Mouse (Mus musculus) Patski (cell line): Measurements from ENCODE around the gene Eef1a1. TPM values are rescaled to one million over a fixed set of nuclear protein-coding genes. Genes with fewer than 3 reads are reported as not detected.

Source experiments
- ATAC-seq: fragments of 100-300 bp; one replicate; pipeline ENCODE4 v1.8.0; 2021
- CTCF ChIA-PET: fragments of 350-600 bp; sonication (Branson Sonifier 250); formaldehyde crosslinking; loops from one replicate; lab custom pipeline; 2022; ENCODE audit warnings: inconsistent platforms; lab: Charles Lee
- POLR2A ChIA-PET: fragments of 350-600 bp; sonication (Branson Sonifier 250); formaldehyde crosslinking; loops from one replicate; lab custom pipeline; 2022; ENCODE audit warnings: antibody characterized with exemption, inconsistent platforms; lab: Charles Lee
- DNase-seq: peaks from one replicate; pipeline ENCODE4 v3.0.0-alpha.2; 2011; ENCODE audit warnings: low read depth, low spot score
- H3K27me3 ChIP-seq: fragments of 371-371 bp; one replicate; pipeline ENCODE4 v1.5.1; 2021
- CTCF ChIP-seq: fragments of 100-300 bp; IDR thresholded peaks from one replicate; pipeline ENCODE4 v1.5.1; 2021
- in situ Hi-C: fragments of 300-500 bp; cut with MboI; formaldehyde crosslinking; loops from 3 replicates; pipeline ENCODE4 v1.11.1; 2018; ENCODE audit warnings: low pct_unique_long_range_greater_than_20kb, mixed read lengths
- polyA plus RNA-seq: library from polyadenylated mRNA; unstranded; gene quantifications from one replicate; pipeline ENCODE4 v1.2.3, GENCODE M21; 2021

The Eef1a1 gene
- polyA plus RNA-seq, 1 experiment from 2014 or later, result 8,737 TPM

DNA sequence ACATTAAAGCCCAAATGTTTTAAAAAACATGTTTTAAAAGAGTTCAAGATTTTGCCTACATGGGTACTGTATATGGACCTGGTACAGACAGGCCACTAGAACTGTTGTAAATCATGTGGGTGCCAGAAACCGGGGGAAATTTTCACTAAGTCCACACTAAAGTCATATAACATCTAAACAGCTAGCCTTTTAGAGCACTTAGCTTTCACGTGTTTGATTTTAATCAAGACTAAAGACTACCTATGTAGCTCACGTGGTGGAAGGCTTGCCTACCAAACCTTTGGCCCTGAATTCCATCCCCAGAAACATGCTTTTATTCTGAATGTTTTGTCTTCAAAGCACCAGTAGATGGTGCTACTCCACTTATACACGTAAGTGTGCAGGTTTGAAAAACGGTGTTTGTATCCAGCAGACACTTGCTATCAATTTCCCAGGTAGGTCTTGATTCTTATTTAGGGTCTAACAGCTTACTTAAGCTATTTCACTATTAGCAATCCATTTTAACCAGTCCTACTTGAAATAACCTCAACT is 11.9 kb downstream of the Eef1a1 start:
- ChIA-PET CTCF (interaction anchor here (1.0 to 3.7 kb wide), 5 partner anchors 13 to 75 kb away, joined by 3 to 13 read pairs (median 4); no protein-coding TSS in a partner anchor), POLR2A (interaction anchor here (6.0 kb wide), 1 partner anchor 27 kb away, joined by 29 read pairs; no protein-coding TSS in a partner anchor)
- no peak for DNase-seq
- ATAC-seq, result no peak
- H3K27me3 ChIP-seq, result no peaks in the 10 kb centered on the region
- TF ChIP-seq CTCF, result no peak
- in situ Hi-C loops, result no loop called here

DNA sequence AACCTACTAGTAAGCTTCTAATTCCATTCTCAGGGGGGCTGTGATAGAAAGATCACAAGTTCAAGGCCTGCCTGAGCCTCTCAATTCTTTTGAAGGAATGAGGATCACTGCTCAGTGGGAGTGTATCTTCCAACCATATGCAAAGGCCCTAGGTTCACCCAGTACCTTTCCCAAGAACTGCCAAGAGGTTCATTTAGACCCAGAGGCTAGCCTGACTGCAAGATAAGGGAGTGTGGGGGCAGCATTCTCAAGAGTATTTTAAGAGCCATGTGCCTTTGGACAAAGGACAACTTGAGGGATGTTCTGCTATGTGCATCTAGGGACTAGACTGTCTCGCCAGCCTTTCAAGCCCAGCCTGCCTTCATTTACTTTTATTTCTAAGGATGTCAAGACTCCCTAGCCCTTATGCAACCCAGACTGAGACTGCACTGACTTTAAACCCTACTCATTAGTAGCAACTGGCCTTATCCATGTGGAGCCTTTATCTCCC is 12.4 kb downstream of the Eef1a1 start:
- in situ Hi-C loops, result no loop called here
- ChIA-PET CTCF (interaction anchor here (1.1 to 3.7 kb wide), 3 partner anchors 13 to 76 kb away, joined by 3 to 13 read pairs (median 4); no protein-coding TSS in a partner anchor), POLR2A (interaction anchor here (1.3 to 6.0 kb wide), 2 partner anchors 27 to 51 kb away, joined by 4 to 29 read pairs; no protein-coding TSS in a partner anchor)
- TF ChIP-seq CTCF, result no peak
- DNase-seq, result no peak
- ATAC-seq, result no peak
- H3K27me3 ChIP-seq, result no peaks in the 10 kb centered on the region

DNA sequence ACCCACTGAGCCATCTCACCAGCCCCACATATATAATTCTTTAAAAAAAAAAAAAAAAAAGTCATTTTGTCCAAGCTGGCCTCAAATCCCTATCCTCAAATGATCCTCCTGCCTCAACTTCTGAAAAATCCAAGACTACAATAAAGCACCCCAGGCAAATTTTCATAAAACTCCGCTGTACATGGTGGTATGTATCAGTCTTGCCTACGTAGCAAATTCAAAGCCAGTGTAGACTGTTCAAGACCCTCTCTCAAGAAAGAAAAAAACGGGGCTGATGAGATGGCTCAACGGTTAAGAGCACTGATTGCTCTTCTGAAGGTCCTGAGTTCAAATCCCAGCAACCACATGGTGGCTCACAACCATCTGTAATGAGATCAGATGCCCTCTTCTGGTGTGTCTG is 13.1 kb downstream of the Eef1a1 start:
- no peak for TF ChIP-seq CTCF
- ATAC-seq, result no peak
- in situ Hi-C loops, result no loop called here
- DNase-seq, result no peak
- ChIA-PET POLR2A (interaction anchor here (1.3 kb wide), 1 partner anchor 51 kb away, joined by 4 read pairs; no protein-coding TSS in a partner anchor), CTCF (interaction anchor here (1.3 to 3.7 kb wide), 2 partner anchors 68 to 76 kb away, joined by 3 to 13 read pairs; no protein-coding TSS in a partner anchor)
- no peaks in the 10 kb centered on the region for H3K27me3 ChIP-seq

DNA sequence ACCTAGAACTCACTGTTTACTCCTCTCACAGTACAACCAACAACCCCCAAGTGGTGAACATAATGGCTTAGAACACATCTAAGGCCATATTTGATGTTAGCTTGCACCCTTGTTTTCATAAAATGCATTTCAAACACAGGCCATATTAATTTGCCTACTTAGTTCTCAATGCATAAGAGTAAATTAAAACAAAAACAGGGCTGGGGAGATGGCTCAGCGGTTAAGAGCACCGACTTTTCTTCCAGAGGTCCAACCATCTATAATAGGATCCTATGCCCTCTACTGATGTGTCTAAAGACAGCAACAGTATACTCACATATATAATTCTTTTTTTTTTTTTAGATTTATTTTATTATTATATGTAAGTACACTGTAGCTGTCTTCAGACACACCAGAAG is 13.6 kb downstream of the Eef1a1 start:
- POLR2A ChIA-PET, result interaction anchor here (1.3 kb wide), 1 partner anchor 52 kb away, joined by 4 read pairs; no protein-coding TSS in a partner anchor
- in situ Hi-C loops, result no loop called here
- CTCF ChIA-PET, result interaction anchor here (3.7 kb wide), 1 partner anchor 68 kb away, joined by 13 read pairs; no protein-coding TSS in a partner anchor
- peak; percentile 16 for TF ChIP-seq CTCF
- ATAC-seq, result no peak
- H3K27me3 ChIP-seq, result no peaks in the 10 kb centered on the region
- DNase-seq, result no peak

DNA sequence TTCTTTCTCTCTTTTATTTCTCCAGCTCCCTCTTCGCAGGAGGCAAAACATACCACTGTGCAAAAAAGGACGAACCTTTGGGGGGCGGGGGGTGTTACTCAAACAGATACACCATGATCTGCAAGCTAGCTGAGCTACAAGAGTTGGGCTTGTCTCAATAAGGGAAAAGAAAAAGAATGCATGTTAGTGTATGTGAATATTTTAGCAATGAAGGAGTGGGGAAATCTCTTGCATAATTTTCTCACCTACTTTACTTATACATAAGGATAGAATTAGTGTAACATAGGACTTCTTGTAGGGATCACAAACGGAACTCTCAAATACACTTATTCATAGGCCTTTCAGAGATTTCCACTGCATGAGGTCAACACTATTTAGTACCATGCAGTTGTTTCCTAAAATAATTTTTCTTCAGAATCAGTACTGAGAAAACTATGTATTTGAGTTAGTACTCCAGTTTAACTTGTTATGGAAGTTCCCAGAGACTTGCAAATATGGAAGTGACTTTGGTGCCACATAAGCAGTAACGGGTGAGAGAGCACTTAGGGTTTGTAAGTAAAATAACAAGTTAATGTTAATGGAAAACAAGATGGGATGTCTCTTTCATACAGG is 14.1 kb downstream of the Eef1a1 start:
- in situ Hi-C loops, result no loop called here
- no peak for DNase-seq
- H3K27me3 ChIP-seq, result no peaks in the 10 kb centered on the region
- no peak for TF ChIP-seq CTCF
- ChIA-PET CTCF (interaction anchor here (3.7 kb wide), 1 partner anchor 69 kb away, joined by 13 read pairs; no protein-coding TSS in a partner anchor), POLR2A (no interaction called here)
- ATAC-seq, result no peak

DNA sequence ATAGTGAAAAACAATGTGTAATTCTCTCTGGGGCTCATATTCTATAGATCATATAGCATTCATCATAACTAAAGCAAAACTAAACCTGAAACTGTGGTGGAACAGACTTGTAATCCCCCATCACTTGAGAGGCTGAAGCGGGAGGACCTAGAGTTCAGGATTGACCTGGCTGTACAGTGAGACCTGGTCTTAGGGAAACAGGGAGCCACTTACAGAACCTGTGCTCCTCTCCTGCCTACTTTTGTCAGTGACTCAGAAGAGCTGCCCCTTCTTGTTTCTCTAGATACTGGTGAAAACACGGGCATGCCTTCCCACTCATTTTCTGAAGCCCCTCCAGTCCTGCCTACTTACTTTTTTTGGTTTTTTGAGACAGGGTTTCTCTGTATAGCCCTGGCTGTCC is 14.7 kb downstream of the Eef1a1 start:
- ChIA-PET CTCF (interaction anchor here (3.7 kb wide), 1 partner anchor 69 kb away, joined by 13 read pairs; no protein-coding TSS in a partner anchor), POLR2A (no interaction called here)
- TF ChIP-seq CTCF, result no peak
- ATAC-seq (peak; percentile 13), DNase-seq (no peak)
- in situ Hi-C loops, result no loop called here
- no peaks in the 10 kb centered on the region for H3K27me3 ChIP-seq

DNA sequence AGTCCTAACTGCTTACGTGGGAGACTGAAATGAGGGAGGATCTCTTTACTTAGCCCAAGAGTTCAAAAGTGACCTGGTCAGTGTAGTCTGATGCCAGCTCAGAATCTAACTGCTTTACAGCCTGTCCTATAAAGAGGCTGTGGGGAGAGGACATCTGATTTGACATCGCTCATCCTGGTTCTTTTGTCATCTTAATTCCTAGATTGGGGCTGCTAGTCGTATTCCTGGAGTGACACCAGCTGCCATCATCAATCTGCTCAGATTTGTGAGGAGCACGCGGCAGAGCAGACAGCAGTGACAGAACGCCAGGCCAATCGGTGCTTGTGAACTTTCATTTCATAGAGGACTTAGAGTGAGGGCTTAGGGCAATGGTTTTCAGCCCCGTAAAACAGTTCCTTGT is 15.4 kb downstream of the Eef1a1 start:
- H3K27me3 ChIP-seq, result no peaks in the 10 kb centered on the region
- in situ Hi-C loops, result no loop called here
- ATAC-seq, result no peak
- TF ChIP-seq CTCF, result no peak
- ChIA-PET POLR2A (no interaction called here), CTCF (interaction anchor here (1.3 kb wide), 1 partner anchor 54 kb away, joined by 4 read pairs; no protein-coding TSS in a partner anchor)
- no peak for DNase-seq

DNA sequence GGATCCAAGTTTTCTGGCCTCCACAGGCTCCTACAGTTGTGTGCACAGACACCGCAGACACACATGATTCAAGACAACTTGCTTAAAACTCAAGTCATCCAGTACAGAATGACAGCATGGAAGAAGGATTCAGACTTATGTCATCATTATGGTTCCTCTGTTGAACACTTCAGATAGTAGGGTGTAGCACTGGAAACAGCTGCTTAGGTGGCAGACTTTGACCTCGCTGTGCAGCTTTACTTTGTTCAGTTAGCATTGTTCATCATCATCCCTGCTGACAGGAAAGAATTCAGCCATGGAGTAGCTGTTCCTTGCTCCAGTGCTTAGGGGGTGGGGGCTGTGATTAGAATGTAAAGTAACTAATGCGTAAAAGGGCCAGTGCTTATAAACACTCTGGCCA is 23.2 kb downstream of the Eef1a1 start:
- ChIA-PET CTCF (no interaction called here), POLR2A (no interaction called here)
- in situ Hi-C loops, result no loop called here
- H3K27me3 ChIP-seq, result no peaks in the 10 kb centered on the region
- no peak for TF ChIP-seq CTCF
- no peak for ATAC-seq
- DNase-seq, result no peak

DNA sequence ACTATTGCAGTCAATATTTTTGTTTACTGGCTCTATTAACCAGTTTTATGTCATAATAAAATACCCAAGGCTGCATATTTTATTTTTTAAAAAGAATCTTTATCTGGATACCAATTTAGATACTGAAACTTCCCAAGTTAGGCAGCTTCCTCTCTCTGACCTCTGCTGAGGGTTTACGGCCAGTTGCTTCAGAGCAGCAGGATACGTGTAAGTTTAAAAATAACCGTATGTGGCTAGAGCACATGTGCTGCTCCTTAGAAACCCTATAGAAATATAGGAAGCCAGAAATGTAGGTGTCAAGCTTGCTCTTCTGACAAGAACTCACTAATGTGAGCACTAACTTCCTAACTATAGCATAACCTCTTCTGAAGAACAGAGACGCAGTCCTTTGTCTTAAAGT is 25.6 kb downstream of the Eef1a1 start:
- POLR2A ChIA-PET, result no interaction called here
- CTCF ChIA-PET, result interaction anchor here (1.2 to 1.4 kb wide), 2 partner anchors 12 to 13 kb away, joined by 3 to 4 read pairs; no protein-coding TSS in a partner anchor
- no peaks in the 10 kb centered on the region for H3K27me3 ChIP-seq
- DNase-seq, result no peak
- in situ Hi-C loops, result no loop called here
- ATAC-seq, result no peak
- TF ChIP-seq CTCF, result no peak

DNA sequence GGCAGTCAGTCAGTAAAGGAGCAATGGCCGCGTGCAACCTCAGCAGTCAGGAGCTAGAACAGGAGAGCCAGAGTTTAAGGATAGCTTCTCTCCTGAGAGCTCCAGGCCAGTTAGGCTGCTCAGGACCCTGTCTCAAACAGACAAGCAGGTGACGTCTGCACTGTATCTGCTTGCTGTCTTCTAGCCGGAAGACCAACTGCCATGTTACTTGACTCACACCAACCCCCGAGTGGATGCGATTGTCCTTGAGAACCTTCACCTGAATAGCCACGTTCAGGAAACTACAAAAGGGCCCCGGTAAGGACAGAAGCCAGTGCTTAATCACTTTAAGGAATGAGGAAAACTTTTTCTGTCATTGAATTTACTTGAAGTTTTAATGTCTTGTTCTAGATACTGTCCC is 31.9 kb downstream of the Eef1a1 start:
- ATAC-seq, result no peak
- no peak for TF ChIP-seq CTCF
- H3K27me3 ChIP-seq, result no peaks in the 10 kb centered on the region
- DNase-seq, result no peak
- ChIA-PET CTCF (no interaction called here), POLR2A (no interaction called here)
- in situ Hi-C loops, result no loop called here

DNA sequence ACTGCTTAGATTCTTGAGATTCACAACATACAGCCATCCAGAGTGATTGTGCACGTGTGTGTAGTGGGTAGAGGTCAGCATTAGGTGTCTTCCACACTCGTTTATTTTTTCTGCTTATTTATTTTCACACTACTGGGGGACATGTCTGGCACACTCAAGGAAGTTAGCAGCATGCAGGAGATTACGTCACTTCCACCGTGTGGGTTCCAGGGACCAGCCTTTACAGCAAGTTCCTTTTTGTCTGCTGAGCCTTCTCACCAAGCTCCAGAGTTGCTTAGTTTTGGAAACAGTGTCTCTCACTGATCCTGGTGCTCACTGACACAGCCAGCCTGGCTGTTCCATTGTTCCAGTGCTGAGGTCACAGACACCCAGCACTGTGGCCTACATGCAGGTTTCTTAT is 37.6 kb downstream of the Eef1a1 start:
- DNase-seq (no peak), ATAC-seq (no peak)
- in situ Hi-C loops, result no loop called here
- H3K27me3 ChIP-seq, result no peaks in the 10 kb centered on the region
- TF ChIP-seq CTCF, result no peak
- CTCF ChIA-PET, result interaction anchor here (1.0 kb wide), 1 partner anchor 11 kb away, joined by 3 read pairs; no protein-coding TSS in a partner anchor
- POLR2A ChIA-PET, result no interaction called here
